Mouse (Mus musculus) kidney, adult 18-20 months (tissue): ENCODE data around the gene Pear1.

ENCODE experiments used
- DNase-seq: peaks from one replicate; pipeline ENCODE4 v3.0.0; 2021

Pear1 gene

GRCm38 (mm10) chr3:87809322-87809962 is 14.7 kb downstream of the Pear1 start:
- DNase-seq = no peak

- no peak for DNase-seq
Observed at GRCm38 (mm10) chr3:87804038-87804677, 19.9 kb downstream of the Pear1 start.

- DNase-seq = no peak
Observed at GRCm38 (mm10) chr3:87801681-87802080, 22.4 kb downstream of the Pear1 start.

GRCm38 (mm10) chr3:87796736-87797334 is 27.3 kb downstream of the Pear1 start, which contains the start of gene Insrr:
TSS of gene Insrr (plus strand) at chr3:87796951.
- peak; percentile 42 for DNase-seq

DNA sequence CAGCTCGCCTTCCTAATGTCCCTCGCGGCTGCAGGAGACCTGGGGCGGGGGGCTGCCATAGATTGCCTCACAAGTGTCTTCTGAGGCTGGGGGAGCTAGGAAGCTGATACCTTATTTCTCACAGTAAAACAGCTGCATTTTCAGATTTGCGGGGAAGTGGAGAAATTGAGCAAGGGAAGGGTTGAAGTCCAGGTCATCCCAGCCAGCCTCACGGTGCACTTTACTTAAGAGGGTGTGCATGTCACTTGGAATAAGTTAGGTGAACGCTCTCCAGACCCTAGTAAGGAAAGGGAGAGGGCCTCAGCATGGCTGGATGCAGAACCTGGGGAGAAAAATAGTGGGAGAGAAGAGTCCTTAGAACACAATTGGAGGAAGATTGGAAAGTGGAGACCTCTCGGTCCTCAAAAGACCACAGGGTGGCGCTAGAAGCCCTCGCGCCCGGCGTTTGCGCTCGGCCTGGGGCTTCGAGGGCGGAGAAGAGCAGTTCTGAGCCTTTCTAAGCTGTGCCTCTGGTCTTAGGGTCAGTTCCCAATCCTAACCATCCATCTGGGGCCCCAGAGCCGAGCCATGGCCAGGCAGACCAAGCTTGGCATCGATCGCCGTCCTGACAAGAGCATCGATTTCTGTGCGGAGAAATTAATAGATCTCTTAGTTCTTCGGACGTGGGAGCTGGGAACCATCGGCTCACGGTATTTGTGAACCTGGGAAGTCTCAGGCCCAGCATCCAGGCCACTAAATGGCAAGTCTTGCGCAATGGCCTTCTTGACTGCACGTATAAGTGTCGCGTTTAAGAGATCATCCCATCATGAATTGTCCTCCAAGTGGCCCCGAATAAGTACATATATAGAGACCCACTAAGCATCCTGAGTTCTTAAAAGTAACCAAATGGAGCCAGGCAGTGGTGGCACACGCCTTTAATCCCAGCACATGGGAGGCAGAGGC is 28.5 kb downstream of the Pear1 start:
- DNase-seq = peak; percentile 65

DNA sequence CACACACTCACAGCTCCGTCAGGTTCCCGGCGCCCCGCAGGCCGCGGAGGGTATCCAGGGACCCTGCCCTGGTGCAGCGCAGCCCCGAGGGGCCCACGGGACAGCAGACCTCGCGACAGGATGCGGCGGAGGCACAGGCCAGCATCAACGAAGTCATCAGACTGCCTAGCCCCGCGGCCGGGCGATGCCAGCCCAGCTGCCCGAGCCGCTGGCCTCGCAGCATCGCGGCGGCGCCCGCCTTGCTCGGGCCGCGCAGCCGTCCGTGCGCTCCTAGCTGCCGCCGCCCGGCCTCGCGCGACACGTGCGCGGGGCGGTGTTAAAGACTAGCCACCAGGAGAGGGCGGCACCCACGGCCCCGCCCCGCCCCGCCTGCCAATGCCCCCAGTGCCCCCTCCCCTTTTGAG is 29.2 kb downstream of the Pear1 start, which contains the start of gene Ntrk1:
Ntrk1 (minus strand) TSS at position 241 of the 404 bp plus-strand sequence.
- peak; percentile 33 for DNase-seq

- DNase-seq = no peak
Observed at GRCm38 (mm10) chr3:87789768-87790167, 34.3 kb downstream of the Pear1 start.

- no peak for DNase-seq
Observed at GRCm38 (mm10) chr3:87789248-87789647, 34.9 kb downstream of the Pear1 start.

GRCm38 (mm10) chr3:87785626-87786214 is 38.4 kb downstream of the Pear1 start:
- no peak for DNase-seq

- no peak for DNase-seq
Observed at GRCm38 (mm10) chr3:87785156-87785555, 39.0 kb downstream of the Pear1 start.

DNA sequence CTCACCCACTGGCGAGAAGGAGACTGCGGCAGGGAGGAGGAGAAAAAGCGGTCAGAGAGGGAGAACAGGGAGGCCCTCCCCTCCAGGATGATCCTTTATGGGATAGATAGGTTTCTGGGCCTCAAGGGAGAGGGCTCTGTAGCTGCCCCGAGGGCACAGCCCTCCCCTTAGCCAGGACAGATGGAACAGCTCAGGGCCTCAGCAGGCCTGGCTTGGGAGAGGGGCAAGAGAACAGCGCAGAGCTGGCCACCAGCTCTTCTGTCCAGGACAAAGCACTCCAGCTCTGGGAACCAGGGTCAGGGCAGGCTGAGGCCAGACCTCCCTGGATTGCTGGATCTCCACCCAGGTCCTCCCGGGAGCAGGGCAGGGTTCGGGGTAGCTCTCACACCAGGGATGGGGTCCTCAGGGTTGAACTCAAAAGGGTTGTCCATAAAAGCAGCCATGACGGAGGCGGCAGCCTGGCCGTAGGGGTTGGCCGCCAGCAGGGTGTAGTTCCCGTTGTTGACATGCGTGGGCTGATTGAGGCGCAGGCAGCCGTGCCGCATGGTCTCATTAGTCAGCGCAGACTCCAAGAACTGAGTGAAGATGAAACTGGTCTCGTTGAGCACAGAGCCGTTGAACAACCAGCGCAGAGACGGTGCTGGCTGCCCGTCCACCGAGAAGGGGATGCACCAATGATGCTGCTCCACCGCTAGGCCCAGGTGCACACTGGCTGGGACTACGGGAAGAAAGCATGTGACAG is 40.7 kb downstream of the Pear1 start:
- no peak for DNase-seq

DNA sequence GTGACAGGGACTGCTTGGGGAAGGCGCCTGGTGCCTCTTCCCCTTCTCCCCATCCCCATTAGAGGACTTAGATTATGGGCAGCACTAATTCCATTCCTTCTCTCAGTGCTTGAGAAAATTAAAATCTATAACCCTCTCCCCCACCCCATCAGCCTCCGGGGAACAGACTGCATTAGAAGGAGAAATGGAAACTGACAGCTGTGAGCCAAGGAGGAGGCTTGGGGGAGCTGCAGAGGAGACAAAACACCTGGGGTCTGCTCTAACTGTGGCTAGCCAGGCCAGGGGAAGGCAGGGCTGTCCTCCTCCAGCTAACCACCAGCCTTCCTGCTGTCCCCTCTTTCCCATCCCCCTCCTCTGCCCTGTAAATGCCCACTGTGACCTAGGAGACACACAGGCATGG is 45.0 kb downstream of the Pear1 start:
- DNase-seq = no peak

DNA sequence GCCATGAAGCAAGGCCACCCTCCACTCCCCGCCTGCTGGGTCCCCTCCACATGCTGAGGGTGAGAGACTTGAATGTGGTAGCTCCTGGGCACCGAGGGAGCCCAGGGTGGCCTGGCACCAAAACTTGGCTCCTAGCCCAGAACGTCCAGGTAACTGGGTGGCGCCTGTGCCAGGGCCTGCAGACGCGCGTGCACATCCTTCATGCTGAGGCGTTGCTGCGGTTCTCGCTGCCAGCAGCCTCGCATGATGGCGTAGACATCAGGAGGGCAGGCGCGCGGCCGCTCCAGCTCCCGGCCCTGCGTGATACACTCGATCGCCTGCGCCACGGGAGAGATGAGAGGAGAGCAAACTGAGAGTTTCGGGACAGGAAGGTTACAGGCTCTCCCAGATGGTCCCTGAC is 45.8 kb downstream of the Pear1 start:
- peak; percentile 48 for DNase-seq

GRCm38 (mm10) chr3:87771088-87771487 is 53.0 kb downstream of the Pear1 start:
- peak; percentile 61 for DNase-seq

- peak; percentile 55 for DNase-seq
Observed at GRCm38 (mm10) chr3:87770280-87770679, 53.8 kb downstream of the Pear1 start.

- DNase-seq = no peak
Observed at GRCm38 (mm10) chr3:87769506-87769905, 54.6 kb downstream of the Pear1 start.

DNA sequence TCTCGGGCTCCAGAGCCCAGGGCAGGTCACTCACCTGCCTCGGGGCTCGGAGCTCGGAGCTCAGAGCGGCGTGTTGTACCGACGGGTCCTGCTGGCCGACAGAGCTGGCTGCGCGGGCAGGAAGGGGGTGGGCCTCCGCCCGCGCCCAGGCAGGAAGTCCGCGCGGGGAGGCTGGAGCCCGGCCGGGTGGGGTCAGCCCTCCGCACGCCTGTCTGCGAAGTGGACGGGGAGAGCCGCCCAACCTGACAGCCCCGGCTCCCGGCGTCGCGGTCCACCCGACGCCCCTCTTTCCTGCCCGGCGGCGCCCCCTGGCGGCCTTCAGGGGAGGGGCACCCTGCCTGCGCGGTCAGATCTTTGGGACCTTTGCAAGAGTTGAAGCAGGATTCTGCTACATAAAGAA is 55.3 kb downstream of the Pear1 start:
- DNase-seq = peak; percentile 86

GRCm38 (mm10) chr3:87768431-87768830 is 55.7 kb downstream of the Pear1 start:
- no peak for DNase-seq

DNA sequence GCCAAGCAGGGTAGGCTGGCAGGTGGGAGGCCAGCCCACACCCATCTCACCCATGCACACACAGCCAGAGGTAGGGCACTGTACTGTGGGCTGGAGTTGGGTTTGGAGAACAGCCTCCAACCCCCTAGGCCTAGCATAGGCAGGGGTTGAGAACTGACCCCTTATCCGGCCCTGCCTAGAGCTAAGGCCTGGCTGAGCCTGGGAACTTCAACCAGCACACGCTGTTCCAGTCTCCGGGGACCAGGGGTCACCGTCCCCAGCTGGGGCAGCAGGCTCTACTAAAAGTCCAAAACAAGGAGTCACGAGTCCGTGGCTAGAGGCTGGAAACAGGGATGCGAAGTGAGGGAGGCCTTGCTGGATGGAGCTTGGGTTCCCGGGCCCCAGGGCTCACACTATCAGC is 56.3 kb downstream of the Pear1 start:
- DNase-seq = peak; percentile 52

- DNase-seq = no peak
Observed at GRCm38 (mm10) chr3:87766284-87766667, 57.8 kb downstream of the Pear1 start.

GRCm38 (mm10) chr3:87765631-87766283 is 58.3 kb downstream of the Pear1 start:
- DNase-seq = no peak
